Mouse (Mus musculus) midbrain, embryonic 16.5 days (tissue): Measurements from ENCODE around the gene Smlr1. TPM values are rescaled to one million over a fixed set of nuclear protein-coding genes. Genes with fewer than 3 reads are reported as not detected.

Experiments used
- ATAC-seq: fragments of 200-750 bp; cut with Nextera tagmentation; 2 replicates; pipeline ENCODE4 v1.8.0; 2017; ENCODE audit warnings: moderate TSS enrichment
- H3K27ac ChIP-seq: fragments of 300-500 bp; sonication (generic); 2 replicates; pipeline ENCODE4 v1.5.1; 2014; ENCODE audit warnings: mild to moderate bottlenecking, low read length, mixed read lengths
- H3K27me3 ChIP-seq: fragments of 300-500 bp; sonication (generic); 2 replicates; pipeline ENCODE4 v1.6.1; 2014; ENCODE audit warnings: low read depth, low read length, mixed read lengths; ENCODE audit not compliant: control insufficient read depth, insufficient read depth
- H3K36me3 ChIP-seq: fragments of 300-500 bp; sonication (generic); 2 replicates; pipeline ENCODE4 v1.6.1; 2014; ENCODE audit warnings: mild to moderate bottlenecking, low read length, moderate library complexity, mixed read lengths; ENCODE audit not compliant: control insufficient read depth, insufficient read depth
- H3K4me1 ChIP-seq: fragments of 300-500 bp; sonication (generic); 2 replicates; pipeline ENCODE4 v1.6.1; 2014; ENCODE audit warnings: mild to moderate bottlenecking, low read length, mixed read lengths; ENCODE audit not compliant: control insufficient read depth, insufficient read depth
- H3K4me2 ChIP-seq: fragments of 300-500 bp; sonication (generic); 2 replicates; pipeline ENCODE4 v1.6.1; 2014; ENCODE audit warnings: mild to moderate bottlenecking, low read length, mixed read lengths
- H3K4me3 ChIP-seq: fragments of 300-500 bp; sonication (generic); 2 replicates; pipeline ENCODE4 v1.5.1; 2014; ENCODE audit warnings: low read depth, mild to moderate bottlenecking, low read length, moderate library complexity, mixed read lengths
- H3K9ac ChIP-seq: fragments of 300-500 bp; sonication (generic); 2 replicates; pipeline ENCODE4 v1.6.1; 2014; ENCODE audit warnings: low read depth, low read length, mixed read lengths
- H3K9me3 ChIP-seq: fragments of 300-500 bp; sonication (generic); replicated peaks from 2 replicates; pipeline ENCODE4 v1.6.1; 2014; ENCODE audit warnings: mild to moderate bottlenecking, low read length, mixed read lengths; ENCODE audit not compliant: control insufficient read depth, poor library complexity, severe bottlenecking
- WGBS: fragments of 180-500 bp; shearing (Covaris S2); extraction: QIAGEN DNeasy Blood & Tissue Kit; methylation state at CpG from one replicate; pipeline ENCODE4 v1.1.7; 2014; 5-methylcytosine and 5-hydroxymethylcytosine counted together
- polyA plus RNA-seq: library from polyadenylated mRNA; unstranded; fragments of >200 nt; fragmentation: Nextera tagmentation; extraction: Ambion mirVana; gene quantifications from 2 replicates; pipeline ENCODE4 v1.2.1, GENCODE M21; 2015

The Smlr1 gene
- 0.13 TPM in 1 of 2 replicates, not detected in the other for polyA plus RNA-seq

DNA sequence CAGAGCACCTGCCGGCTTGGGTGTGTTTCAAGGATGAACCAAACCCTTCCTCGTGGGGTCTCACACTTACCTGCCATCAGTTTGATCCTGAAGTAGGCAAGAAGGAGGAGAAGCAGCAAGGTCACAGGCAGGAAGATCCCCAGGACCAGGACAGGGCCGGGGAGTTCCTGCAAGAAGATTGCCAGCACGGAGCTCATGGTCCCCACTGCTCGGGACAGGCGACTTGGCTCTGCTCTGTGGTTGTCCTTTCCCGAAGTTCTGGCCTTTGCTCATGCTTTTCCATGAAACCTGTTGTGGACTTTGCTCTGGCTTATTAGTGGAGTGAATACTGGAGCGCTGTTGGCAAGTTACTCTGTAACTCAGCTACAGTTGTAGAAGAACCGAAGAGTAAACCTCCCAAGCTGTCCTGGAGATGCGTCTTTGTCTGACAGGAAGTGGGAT lies at the start of gene Smlr1:
Gene Smlr1, minus strand, starts transcription at position 377 of the 441 bp plus-strand sequence.
- no peak for ATAC-seq
- no peak within 1 kb of the TSS for H3K27ac ChIP-seq
- H3K4me1 ChIP-seq = no peaks in the 10 kb centered on the region
- no peak within 1 kb of the TSS for H3K9ac ChIP-seq
- H3K9me3 ChIP-seq = no peaks in the 10 kb centered on the region
- H3K36me3 ChIP-seq = no peaks in the 10 kb centered on the region
- no peak within 1 kb of the TSS for H3K4me2 ChIP-seq
- no peaks in the 10 kb centered on the region for H3K27me3 ChIP-seq
- WGBS = 95% methylated on average over 10 of the region's 10 CpGs
- H3K4me3 ChIP-seq = no peak within 1 kb of the TSS

DNA sequence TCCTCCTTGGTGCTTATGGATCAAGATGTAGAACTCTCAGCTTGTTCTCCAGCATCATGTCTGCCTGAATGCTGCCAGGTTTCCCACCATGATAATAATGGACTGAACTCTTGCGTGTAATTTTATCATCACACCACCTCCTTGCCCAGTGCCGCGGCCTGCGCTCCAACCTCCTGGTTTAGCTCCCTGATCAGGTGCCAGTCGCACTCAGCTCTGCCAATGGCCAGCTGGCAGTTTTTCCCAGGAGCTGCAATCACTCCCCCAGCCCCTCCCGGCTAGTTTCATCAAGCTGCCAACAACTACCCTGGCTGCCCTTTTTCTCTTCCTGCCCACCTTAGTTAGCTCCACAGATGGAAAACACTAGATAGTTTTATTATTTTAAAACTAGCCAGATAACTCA lies 48.8 kb upstream of the Smlr1 start:
- no peaks in the 10 kb centered on the region for H3K4me1 ChIP-seq
- H3K4me3 ChIP-seq = no peak overlapping the region
- WGBS = 95% methylated on average over 6 of the region's 6 CpGs
- H3K27ac ChIP-seq = no peak overlapping the region
- H3K36me3 ChIP-seq = no peaks in the 10 kb centered on the region
- H3K27me3 ChIP-seq = no peaks in the 10 kb centered on the region
- no peak overlapping the region for H3K9ac ChIP-seq
- no peak overlapping the region for H3K4me2 ChIP-seq
- H3K9me3 ChIP-seq = no peaks in the 10 kb centered on the region
- no peak for ATAC-seq

DNA sequence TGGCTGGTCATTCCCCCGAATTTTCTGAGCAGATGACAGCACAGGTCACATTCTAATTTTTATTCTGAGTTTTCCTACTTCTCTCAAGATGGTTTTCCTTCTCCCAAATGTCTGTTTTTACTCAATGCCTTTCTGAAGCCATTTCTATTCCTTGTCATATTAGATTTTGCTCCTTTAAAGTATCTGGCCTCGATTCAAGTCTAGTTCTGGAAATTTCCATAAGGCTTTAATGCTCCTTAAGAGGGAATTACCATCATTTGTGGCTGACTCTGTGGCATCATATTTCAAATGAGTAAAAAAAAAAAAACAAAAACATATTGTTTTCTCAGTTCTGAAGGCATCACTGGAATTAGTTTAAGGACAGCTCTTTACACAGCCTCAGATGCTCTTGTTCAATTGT lies 44.0 kb upstream of the Smlr1 start:
- WGBS = 74% methylated on average over 2 of the region's 2 CpGs
- no peak for ATAC-seq
- no peak overlapping the region for H3K27ac ChIP-seq
- H3K9me3 ChIP-seq = no peaks in the 10 kb centered on the region
- H3K27me3 ChIP-seq = no peaks in the 10 kb centered on the region
- H3K4me1 ChIP-seq = no peaks in the 10 kb centered on the region
- H3K9ac ChIP-seq = no peak overlapping the region
- no peak overlapping the region for H3K4me3 ChIP-seq
- H3K4me2 ChIP-seq = no peak overlapping the region
- no peaks in the 10 kb centered on the region for H3K36me3 ChIP-seq

DNA sequence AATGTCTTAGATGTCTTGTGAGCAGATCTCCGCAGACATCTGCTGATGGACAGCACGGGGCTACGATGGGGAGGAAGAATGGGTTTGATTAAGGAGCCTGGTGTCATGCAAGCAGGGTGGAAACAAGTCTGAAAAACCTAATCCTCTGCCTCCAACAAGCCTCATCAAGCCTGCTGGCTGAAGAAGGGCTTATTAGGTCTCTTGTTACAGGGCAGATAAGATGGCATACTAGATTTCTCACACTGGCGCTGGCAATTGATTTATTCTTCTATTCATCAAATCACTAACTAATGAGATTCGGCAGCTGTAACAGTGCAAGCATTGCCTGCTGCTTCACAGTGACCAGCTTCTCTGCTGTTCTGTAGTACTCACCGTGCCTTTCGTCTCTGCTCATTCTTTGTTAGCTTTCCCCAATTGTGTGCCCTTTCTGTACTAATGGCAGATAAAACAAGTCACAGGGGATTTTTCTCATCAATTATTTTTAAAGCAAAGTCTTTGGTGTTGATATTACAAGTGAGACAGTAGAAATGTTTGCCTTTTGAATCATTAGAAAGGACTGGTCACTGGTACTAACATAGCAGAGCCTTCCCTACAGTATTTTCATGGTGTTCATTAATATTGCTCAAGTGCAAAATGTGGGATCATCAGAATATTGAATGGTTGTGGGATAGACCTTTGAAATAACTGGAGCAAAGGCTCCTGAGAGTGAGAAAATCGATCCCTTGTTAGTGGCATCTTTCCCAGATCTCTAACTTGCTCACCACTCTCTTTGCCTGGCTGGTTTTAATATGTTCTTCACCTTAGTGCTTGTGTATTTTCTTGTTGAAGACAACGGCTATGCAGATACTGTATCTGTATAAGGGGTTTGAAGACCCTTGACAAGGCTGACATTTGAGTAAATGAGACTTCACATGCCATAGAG lies 35.5 kb upstream of the Smlr1 start:
- 20% methylated on average over 9 of the region's 9 CpGs for WGBS
- Histone ChIP-seq H3K4me3 (no peak overlapping the region), H3K4me1 (peaks cover 9% of the 10 kb centered on the region), H3K27ac (peak overlapping the region; percentile 26; the same call in 1 of the 2 replicates), H3K27me3 (no peaks in the 10 kb centered on the region), H3K9ac (no peak overlapping the region), H3K4me2 (peak overlapping the region; percentile 32; the same call in 1 of the 2 replicates), H3K9me3 (no peaks in the 10 kb centered on the region), H3K36me3 (no peaks in the 10 kb centered on the region)
- ATAC-seq = peak; percentile 85

DNA sequence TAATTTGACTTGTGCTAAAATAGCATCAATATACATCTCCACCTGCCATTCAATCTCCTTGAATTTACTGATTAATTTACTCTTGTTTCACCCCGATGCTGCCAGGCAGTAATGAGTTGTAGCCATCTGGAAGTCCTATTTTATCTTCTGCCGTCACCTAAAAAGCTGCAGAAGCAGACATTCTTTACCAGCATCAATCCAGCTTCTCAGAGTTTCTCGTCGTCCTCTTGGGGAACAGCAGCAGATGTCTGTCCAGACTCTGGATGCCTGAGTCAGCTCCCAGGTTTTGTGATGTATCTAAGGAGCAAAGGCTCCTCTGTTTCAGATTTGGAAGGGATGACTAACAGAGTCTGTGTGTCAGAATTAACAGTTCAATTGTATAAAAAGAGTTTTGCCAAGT lies 16.9 kb upstream of the Smlr1 start:
- no peaks in the 10 kb centered on the region for H3K4me1 ChIP-seq
- H3K9me3 ChIP-seq = no peaks in the 10 kb centered on the region
- H3K9ac ChIP-seq = no peak overlapping the region
- ATAC-seq = no peak
- H3K27ac ChIP-seq = no peak overlapping the region
- H3K36me3 ChIP-seq = no peaks in the 10 kb centered on the region
- no peak overlapping the region for H3K4me2 ChIP-seq
- WGBS = 58% methylated on average over 4 of the region's 4 CpGs
- H3K27me3 ChIP-seq = no peaks in the 10 kb centered on the region
- no peak overlapping the region for H3K4me3 ChIP-seq

DNA sequence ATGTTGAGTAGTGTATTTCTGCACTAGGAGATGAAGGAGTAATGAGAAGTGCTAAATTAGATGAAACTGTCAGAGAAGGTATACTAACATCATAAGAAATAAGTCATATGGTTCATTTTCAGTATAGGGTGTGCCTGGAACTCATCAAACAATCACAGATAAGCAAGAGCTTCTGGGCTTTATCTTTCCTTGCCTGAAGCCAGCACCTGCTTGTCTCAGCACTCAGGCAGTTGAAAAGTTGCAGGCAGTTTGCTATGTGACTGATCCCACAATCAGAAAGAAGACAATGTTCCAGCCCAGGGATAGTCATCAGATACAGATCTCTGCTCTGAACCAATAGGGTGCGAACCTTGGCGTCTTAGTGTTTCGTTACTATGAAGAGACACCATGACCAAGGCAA lies 5.0 kb upstream of the Smlr1 start:
- no peaks in the 10 kb centered on the region for H3K36me3 ChIP-seq
- 98% methylated on average over 3 of the region's 3 CpGs for WGBS
- H3K27me3 ChIP-seq = no peaks in the 10 kb centered on the region
- no peak overlapping the region for H3K4me3 ChIP-seq
- H3K9me3 ChIP-seq = no peaks in the 10 kb centered on the region
- no peak overlapping the region for H3K9ac ChIP-seq
- no peak overlapping the region for H3K27ac ChIP-seq
- no peak overlapping the region for H3K4me2 ChIP-seq
- H3K4me1 ChIP-seq = no peaks in the 10 kb centered on the region
- no peak for ATAC-seq

DNA sequence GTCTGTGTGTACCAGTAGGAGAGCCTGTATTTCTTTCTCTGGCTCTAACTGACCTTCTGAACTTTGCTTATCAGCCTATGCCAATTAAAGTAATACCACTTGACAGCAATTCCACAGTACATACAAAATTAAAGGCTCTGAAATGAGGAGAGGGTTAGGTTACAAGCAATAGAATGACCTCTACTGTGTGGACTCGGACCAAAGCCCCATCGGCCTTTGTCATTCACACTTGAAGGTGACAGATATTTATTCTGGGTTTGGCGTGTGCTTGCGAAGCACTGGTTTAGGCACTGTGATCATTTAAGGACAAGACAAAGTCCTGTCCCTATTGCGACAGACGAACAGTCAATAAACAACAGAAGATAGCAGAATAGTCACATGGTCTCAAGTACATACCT lies 3.7 kb upstream of the Smlr1 start:
- no peak overlapping the region for H3K9ac ChIP-seq
- no peaks in the 10 kb centered on the region for H3K27me3 ChIP-seq
- no peak overlapping the region for H3K4me3 ChIP-seq
- H3K4me1 ChIP-seq = no peaks in the 10 kb centered on the region
- no peaks in the 10 kb centered on the region for H3K9me3 ChIP-seq
- no peaks in the 10 kb centered on the region for H3K36me3 ChIP-seq
- H3K4me2 ChIP-seq = no peak overlapping the region
- H3K27ac ChIP-seq = no peak overlapping the region
- WGBS = 77% methylated on average over 6 of the region's 6 CpGs
- no peak for ATAC-seq

DNA sequence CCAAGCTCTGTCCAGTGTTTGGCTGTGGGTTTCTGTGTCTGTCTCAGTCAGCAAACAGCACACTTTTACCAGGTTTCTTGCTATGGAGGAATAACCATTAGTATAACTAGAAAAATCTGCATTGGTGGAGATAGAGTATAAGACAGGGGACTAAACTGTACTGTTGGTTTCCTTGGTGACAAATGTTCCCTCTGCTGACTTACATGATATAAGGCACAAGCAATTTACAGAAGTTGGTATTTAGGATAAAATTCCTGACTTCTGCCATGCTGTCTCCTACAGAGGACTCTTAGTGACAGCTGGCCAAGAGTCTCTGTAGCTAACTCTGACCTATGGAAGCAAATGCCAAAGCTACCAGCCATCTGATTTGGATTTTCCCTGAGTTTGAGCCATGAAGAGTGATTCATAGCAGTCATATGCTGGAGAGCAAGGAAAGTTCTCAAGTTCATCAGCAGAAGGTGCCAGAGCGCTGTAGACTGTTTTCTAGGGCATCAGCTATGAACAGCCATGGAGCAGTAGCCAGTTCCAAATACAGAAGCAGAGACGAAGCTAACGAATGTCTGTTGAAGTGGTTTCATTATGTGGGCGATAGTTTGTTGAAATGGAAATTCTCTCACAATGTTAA lies 3.2 kb upstream of the Smlr1 start:
- WGBS = 84% methylated on average over 4 of the region's 4 CpGs
- ATAC-seq = peak; percentile 60; the same call in 1 of the 2 replicates

DNA sequence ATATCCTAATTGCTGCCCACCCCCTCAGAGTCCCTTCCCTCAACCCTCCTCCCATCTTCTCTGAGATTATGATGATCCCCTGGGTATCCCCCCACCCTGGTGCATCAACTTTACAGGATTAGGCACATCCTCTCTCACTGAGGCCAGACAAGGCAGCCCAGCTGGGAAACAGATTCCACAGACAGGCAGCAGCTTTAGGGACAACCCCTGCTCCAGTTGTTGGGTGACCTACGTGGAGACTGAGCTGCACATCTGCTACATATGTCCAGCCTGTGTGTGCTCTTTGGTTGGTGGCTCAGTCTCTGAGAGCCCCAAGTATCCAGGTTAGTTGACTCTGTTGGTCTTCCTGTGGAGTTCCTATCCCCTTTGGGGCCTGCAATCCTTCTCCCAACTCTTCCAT lies 2.7 kb upstream of the Smlr1 start:
- no peaks in the 10 kb centered on the region for H3K36me3 ChIP-seq
- H3K4me2 ChIP-seq = no peak overlapping the region
- no peak overlapping the region for H3K9ac ChIP-seq
- H3K27ac ChIP-seq = no peak overlapping the region
- no peaks in the 10 kb centered on the region for H3K4me1 ChIP-seq
- no peaks in the 10 kb centered on the region for H3K27me3 ChIP-seq
- no peak overlapping the region for H3K4me3 ChIP-seq
- no peaks in the 10 kb centered on the region for H3K9me3 ChIP-seq
- WGBS = 50% methylated on average over 1 of the region's 1 CpGs
- ATAC-seq = no peak

More for the DNA sequence above, 3.2 kb upstream of the Smlr1 start:
- H3K27ac ChIP-seq = no peak overlapping the region
- H3K4me1 ChIP-seq = no peaks in the 10 kb centered on the region
- H3K27me3 ChIP-seq = no peaks in the 10 kb centered on the region
- H3K9ac ChIP-seq = no peak overlapping the region
- no peaks in the 10 kb centered on the region for H3K9me3 ChIP-seq
- H3K4me3 ChIP-seq = no peak overlapping the region
- no peak overlapping the region for H3K4me2 ChIP-seq
- no peaks in the 10 kb centered on the region for H3K36me3 ChIP-seq
